Comparison of ENCODE assay signal across 8 mouse cellular contexts in the genomic region with DNA sequence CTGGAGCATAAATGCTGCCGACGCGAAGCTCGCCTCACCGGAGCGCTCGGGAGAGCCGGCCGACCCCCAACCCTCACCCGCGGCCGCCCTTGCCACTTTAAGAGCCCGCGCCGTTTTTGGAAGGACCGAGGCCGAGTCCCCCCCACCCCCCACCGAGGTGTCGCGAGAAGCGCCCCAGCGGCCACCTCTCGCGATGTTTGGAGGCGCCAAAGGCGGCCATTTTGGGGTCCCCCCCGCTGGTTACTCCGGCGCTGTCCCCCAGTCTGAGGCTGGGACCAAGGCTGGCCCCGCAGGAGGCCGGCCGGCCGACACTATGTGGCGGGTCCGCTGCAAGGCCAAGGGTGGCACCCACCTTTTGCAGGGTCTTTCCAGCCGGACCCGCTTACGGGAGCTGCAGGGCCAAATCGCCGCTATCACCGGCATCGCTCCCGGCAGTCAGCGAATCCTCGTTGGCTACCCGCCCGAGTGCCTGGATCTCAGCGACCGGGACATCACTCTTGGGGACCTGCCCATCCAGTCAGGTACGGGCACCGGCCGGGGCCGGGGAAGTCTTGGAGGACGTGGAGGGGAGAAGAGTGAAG. TPM values are rescaled to one million over a fixed set of nuclear protein-coding genes. Genes with fewer than 3 reads are reported as not detected.
DNase-seq lines count a peak whose midpoint lies in the region; ATAC-seq lines count a peak whose summit lies in the region.

A gene (plus strand): TSS at position 37 of the 581 bp plus-strand sequence.

- H3K36me3 ChIP-seq in intestine, embryonic 16.5 days (ENCODE audit: control insufficient read depth, insufficient read depth, low read length), result 0 out of 2 replicates have a peak, but pooled peaks cover 3% of the 10 kb centered on the region
- H3K36me3 ChIP-seq in midbrain, embryonic 10.5 days, result peaks cover 18% of the 10 kb centered on the region

- peak within 1 kb of the TSS; percentile 99 for H3K9ac ChIP-seq in intestine, embryonic 16.5 days (ENCODE audit: low read depth, low read length)

- peak; percentile 69 for ATAC-seq in intestine, embryonic 16.5 days

- peak within 1 kb of the TSS; percentile 86 for H3K27ac ChIP-seq in intestine, embryonic 16.5 days (ENCODE audit: low read length)
- H3K27ac ChIP-seq in midbrain, embryonic 10.5 days (replicated peaks), result peak within 1 kb of the TSS; percentile 94

- peaks cover 18% of the 10 kb centered on the region for H3K4me1 ChIP-seq in intestine, embryonic 16.5 days (ENCODE audit: control insufficient read depth, insufficient read depth, low read length)
- H3K4me1 ChIP-seq in midbrain, embryonic 10.5 days, result peaks cover 27% of the 10 kb centered on the region

- intact Hi-C loops in left cerebral cortex, postnatal 36 days (cut with DNase I), result no loop called here

- peak; percentile 95 for DNase-seq in adrenal gland, postnatal 10 days
- peak; percentile 92 for DNase-seq in embryo, embryonic 9.5 days (ENCODE audit: extremely low spot score)
- peak; percentile 91 to 93 for DNase-seq in gastrocnemius, postnatal 4 days (ENCODE audit: low spot score in 2 of 2)
- peak; percentile 89 to 90 for DNase-seq in left cerebral cortex, postnatal 36 days (ENCODE audit: low spot score in 2 of 2)
- DNase-seq in midbrain, embryonic 10.5 days (ENCODE audit: low spot score), result peak; percentile 90
- peak; percentile 70 to 78 for DNase-seq in right cerebral cortex, postnatal 36 days (ENCODE audit: low spot score in 2 of 2)
- DNase-seq in urinary bladder, postnatal 4 days (ENCODE audit: low spot score in 2 of 2), result peak; percentile 88 to 92

- H3K9me3 ChIP-seq in intestine, embryonic 16.5 days (ENCODE audit: control insufficient read depth, low read length), result no peaks in the 10 kb centered on the region
- H3K9me3 ChIP-seq in midbrain, embryonic 10.5 days (replicated peaks), result no peaks in the 10 kb centered on the region

- no peaks in the 10 kb centered on the region for H3K27me3 ChIP-seq in intestine, embryonic 16.5 days (replicated peaks; ENCODE audit: control insufficient read depth, insufficient read depth, low read length)
- H3K27me3 ChIP-seq in midbrain, embryonic 10.5 days (ENCODE audit: low read depth, poor library complexity, severe bottlenecking), result peaks cover 24% of the 10 kb centered on the region

- peak within 1 kb of the TSS; percentile 98 for H3K4me3 ChIP-seq in intestine, embryonic 16.5 days (ENCODE audit: low read length)
- H3K4me3 ChIP-seq in midbrain, embryonic 10.5 days, result peak within 1 kb of the TSS; percentile 82

- peak within 1 kb of the TSS; percentile 79 for H3K4me2 ChIP-seq in intestine, embryonic 16.5 days (ENCODE audit: low read depth, low read length)

- WGBS in intestine, embryonic 16.5 days, result under 1% methylated on average over 54 of the region's 54 CpGs
- under 1% methylated on average over 54 of the region's 54 CpGs for WGBS in midbrain, embryonic 10.5 days

RNA-seq across cellular contexts. Expression of the gene that starts here (rescaled TPM):
- 1 to 10 TPM; 7.4 to 8.1 TPM for total RNA-seq in adrenal gland, postnatal 10 days (2021)
- total RNA-seq in gastrocnemius, postnatal 4 days (2021), result 1 to 10 TPM; 4.0 to 5.2 TPM
- polyA plus RNA-seq in intestine, embryonic 16.5 days (2015; fragmentation: Nextera tagmentation; extraction: Ambion mirVana), result 8.5 and 9.9 TPM in 2 replicates
- total RNA-seq in left cerebral cortex, postnatal 36 days (2021), result 10 to 100 TPM; 15.0 to 18.0 TPM
- polyA plus RNA-seq in midbrain, embryonic 10.5 days (2016; fragmentation: Nextera tagmentation; extraction: Ambion mirVana), result 11.5 and 16.6 TPM in 2 replicates

Comparison
In these comparisons a context has a peak if more than half of its experiments do, and no peak if none do; other contexts are left out.
1. Peak in every context shown above with its lines: DNase-seq, ATAC-seq, H3K4me3 ChIP-seq and H3K27ac ChIP-seq.